Mouse (Mus musculus): ENCODE measurements at regions not wholly inside any gene's neighbourhood (a gene's known extent, or its start where the extent isn't known, plus 50 kb on each side); places are given as distances from the start of the nearest gene placed in this dataset.

DNA sequence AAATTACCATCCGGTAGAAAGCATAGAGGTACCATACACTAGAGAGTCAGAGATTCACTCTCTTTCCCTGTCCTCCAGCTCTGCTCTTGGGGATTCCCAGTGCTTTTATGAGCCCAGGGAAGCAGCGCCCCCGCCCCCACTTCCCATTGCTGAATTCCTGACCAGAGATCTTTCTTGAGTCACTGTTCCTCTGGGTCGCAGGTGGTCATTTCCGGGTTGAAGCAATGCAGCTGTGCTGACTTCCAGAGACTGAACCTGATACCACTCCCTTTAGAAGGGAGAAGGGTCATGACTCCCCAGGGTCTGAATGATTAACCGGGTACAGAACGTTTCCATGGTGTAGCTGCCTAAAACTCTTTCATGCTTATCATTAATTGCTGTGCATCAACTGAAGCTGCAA lies 128.9 kb downstream of the Cd83 start:
- DNase-seq (ENCODE audit: low spot score in 2 of 2), result no peak

DNA sequence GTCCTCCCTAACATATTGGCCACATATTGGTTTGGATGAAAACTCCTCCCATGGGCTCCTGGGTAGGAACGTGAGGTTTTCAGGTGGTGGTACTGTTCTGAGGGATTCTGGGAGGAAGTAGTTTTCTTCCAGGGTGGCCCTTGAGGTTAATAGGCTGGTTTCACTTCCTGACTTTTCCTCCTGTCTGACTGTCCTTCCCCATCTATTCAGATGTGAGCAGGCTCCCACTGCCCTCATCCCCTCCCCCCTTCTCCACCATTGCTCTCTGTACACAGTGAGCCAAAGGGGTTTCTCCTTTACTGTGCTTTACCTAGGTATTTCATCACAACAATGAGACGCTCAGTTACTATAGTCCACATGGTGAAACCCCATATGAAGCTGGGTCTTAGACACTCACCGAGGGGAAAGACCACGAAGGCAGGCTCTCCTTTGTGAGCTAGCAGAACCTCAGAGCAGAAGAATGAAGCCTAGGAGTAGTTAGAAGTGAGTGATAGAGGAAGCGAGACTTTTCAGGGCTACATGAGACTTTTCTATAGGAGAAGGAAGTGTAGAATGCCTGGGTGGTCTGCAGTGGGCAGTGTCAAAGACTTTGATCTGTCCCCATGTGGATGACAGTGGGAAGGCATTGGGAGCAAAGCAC lies 135.3 kb downstream of the Cd83 start:
- DNase-seq (ENCODE audit: low spot score in 2 of 2), result no peak

DNA sequence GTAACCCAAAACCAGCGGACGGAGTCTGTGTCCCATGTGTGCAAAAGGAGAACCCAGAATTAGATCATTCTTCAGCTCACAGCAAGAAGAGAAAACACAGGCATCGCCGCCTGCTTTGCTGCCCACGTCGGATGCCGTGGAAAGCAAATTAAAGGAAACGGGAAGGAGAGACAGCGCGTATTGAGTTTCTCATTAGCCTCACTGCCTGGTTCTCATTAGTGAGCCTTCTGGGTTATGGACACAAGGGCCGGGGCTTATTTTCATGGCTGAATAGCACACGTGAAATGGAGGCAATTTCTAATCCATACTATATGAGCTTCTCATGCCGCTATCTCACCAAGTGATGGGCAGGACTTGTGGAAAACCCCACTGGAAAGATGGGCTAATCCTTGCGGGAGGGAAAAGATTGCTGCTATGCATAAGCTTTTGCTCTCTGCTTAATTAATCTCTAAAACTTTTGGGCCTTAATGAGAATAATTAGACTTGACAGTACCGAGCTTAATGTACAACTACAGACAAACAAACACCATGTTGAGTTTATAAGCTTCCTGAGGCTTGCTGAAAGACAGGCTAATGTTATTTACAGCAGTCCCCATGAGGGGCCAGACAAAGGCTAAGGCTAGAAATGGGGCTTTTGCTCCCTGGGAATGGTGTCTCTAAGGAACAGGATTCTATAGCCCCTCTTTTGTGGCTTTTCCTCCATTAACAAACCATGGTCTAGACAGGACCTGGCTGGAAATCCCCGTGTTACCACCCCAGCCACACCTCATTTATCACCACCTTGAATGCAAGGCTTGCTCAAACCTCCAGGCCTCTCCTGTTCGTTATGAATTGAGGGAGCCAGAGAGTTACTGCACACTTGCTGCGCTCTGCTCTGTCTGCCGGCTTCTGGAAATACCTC lies 145.8 kb downstream of the Cd83 start:
- no peak for DNase-seq (ENCODE audit: low spot score in 2 of 2)

DNA sequence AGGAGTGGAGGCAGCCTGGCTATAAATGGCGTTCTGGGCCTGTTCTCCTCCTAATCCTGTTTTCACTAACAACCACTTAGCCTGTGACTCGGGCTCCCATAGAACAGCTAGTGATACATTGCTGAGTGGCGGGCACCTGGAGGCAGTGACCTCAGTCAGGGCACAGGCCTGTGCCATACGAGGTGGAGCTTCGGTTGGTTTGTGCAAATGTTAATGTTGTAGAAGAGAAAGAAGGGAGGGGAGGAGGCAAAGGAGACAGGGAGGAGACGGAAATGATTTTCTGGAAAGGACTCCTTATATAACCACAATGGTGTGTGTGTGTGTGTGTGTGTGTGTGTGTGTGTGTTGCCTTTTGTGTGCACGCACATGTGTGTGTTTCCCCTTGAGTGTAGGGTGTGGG lies 148.4 kb downstream of the Cd83 start:
- no peak for DNase-seq (ENCODE audit: low spot score in 2 of 2)

DNA sequence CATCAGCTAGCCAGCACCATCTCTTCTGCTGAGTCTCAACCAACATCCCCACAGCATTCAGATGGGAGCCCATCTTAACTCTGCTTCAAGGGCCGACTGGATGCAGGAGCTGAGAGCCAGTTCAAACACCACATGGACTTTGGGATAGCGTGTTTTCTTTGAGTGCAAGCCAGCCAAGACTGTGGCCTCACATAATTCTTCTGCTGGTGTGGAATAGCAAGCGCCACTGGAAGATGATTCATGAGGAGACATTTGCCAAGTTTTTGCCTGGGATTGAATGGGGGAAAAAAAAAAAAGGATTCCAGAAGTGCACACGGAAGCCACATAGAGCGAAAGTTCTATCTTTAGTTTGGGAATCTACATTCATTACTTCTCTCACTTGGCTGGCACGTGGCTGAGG lies 150.7 kb downstream of the Cd83 start:
- no peak for DNase-seq (ENCODE audit: low spot score in 2 of 2)

DNA sequence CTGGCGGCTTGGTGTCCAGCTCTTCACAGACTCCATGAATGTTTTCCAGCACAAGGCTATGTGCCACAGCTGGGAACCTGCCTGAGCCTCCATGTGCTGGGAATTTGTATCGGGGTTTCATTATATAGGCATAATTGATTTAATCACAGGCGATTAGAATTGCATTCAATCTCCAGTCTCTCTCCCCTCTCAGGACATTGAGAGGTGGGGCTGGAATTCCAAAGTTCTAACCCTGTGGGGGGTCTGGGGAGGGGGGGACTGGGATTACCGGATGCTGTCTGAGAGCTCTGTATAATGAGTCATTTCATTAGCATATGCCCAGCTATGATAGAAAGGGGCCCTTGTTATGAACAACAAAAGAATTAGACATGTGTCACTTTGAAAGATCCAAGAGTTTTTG lies 151.9 kb downstream of the Cd83 start:
- DNase-seq (ENCODE audit: low spot score in 2 of 2), result no peak

DNA sequence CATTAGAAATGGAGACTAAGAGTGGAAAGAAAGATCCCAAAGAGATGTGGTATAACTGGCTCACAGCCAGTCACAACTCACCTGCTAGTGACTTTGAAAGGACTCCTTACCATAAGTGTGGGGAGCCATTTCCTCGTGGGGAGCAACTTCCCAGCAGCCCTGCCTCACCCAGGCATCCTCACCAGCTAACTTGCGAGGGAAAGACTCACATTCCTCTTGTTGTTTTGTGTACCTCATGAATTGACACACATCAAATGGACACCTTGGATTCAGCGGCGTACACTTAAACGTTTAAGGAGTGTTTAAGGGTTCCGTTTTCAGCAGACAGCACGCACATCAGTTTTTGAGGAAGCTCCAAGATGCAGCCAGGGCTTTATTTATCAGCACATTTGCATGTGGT lies 154.0 kb downstream of the Cd83 start:
- no peak for DNase-seq (ENCODE audit: low spot score in 2 of 2)

DNA sequence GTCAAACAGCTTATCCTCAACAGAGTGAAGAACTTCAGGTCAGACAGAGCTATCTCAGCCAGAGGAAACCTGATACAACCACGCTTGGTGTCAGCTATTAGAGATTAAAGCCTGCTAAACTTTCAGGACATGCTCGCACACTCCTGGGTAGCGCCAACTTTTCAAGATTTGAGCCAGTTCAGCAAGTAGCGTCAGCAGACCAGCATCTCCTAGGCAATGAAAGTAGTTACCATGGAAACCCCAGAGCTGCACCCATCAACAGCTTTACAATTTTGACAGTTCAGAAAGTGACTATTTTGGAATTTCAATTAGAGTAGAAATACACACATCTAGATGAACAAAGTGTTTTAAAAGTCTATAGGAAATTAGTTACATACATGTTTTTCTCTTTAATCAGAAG lies 154.8 kb downstream of the Cd83 start:
- DNase-seq (ENCODE audit: low spot score in 2 of 2), result no peak

DNA sequence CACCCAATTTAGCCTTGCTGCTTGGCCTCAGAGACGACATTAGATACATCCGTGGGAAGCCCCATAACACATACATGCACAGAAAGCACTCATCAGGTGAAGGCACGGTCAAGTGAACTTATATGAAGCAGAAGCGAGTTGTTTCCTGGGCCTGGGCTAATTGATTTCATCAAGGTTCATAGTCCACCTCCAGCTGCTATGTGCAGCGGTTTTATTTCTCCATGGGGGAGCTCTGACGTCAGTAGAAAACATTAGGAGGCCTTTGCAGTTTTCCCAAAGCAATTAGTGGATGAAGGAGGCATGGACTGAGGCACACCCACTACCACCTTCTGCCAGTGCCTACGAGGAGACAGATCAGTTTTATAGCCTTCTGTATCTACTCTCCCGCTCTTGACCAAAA lies 157.2 kb downstream of the Cd83 start:
- no peak for DNase-seq (ENCODE audit: low spot score in 2 of 2)

DNA sequence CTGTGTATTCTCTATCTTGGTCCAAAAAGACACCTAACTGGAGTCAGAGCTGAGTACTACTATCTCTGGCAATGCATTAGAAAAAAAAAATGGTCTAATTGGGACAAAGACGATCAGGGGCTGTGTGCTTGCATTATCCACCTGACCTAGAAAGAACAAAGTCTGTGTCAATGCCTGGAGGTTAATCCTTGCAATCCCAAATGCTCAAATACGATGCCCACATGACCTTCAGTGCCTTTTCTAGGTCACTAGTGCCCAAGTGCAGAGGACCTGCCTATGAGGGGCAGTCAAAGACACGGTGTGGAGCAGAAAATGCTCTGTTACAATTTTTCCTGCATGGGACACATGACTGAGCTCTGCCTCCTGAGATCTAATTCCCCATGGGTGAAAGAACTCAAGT lies 164.0 kb downstream of the Cd83 start:
- no peak for DNase-seq (ENCODE audit: low spot score in 2 of 2)

DNA sequence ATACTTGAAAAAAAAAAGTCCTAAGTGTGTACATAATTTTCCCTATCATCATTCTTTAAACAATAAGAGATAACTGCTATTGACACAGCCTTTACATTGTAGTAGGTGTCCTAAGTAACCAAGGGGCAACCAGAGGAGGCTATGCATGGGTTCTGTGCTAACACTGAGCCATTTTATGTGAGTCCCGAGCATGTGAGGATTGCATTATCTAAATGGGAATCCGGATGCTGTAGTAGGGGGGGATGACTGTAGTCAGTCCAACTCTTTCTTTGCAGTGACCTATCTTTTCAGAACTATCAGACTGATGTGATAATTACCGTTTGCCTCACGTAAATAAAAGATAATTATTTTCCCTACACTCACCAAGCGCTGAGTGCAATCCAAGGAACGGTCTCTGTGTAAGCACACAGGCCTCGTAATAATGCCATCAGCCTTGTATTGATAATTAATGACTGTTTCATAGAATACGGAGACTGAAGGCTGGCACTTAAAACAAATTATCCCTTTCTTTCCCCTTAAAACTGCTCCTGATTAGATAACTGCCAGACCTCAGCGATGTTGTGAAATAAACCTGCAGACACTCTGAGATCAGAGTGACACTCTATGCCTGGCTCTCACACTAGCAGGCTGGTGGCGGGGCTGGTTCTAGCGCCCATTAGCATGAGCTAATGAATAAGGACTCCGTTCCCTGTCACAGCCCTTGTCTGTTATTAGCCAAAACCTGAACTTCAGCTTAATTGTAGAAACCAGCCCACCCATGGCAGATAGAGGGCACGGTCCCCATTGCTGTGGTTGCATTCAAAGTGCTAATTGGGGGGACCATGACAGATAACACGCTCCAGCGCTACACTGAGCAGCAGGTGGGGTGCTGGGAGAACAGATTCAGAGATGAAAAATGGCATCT lies 165.4 kb downstream of the Cd83 start:
- DNase-seq (ENCODE audit: low spot score in 2 of 2), result no peak

DNA sequence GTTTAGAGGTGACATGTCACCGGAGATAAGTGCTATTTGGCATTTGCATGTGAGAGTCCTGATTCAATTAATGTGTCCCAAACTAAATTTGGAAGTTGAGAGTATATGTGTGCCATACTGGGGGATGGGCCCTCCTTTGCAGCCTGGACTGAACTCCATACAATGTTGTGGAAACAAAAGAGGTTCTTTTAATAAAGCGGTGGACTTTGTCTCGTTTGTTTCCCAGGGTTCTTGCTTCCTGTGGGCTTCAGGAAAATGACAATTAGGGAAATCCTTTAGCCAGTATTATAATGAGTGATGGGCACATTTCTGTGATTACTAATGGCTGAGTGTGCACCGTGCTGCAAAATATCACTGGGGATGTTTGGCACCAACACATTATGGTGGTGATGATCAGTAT lies 167.9 kb downstream of the Cd83 start:
- DNase-seq (ENCODE audit: low spot score in 2 of 2), result no peak

DNA sequence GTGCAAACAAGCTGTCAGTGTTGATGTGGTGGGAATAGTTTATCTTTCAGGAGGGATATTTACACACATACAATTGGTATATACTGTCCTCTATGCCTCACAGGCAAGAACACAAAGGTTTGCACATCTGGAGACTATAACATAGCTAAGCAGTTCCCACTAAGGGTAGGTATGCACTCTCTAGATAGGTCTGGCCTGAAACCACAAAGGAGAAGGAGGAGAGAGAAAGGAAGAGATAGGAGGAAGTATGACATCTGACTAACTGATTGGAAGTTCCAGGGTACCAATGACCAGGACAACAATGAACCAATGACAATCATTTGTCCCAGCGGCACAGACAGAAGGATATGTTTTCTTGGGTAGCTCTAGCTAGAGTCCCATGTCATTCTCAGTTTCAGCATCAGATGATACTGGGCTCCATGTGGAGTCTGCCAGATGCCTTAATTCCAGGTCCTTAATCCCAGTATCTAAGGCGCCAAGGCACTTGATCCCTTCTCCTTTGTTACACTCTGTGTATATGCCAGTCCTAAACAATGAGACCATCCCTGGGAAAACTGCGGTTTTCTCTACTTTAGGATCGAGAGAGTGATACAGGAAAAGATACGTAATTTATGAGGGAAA lies 168.5 kb downstream of the Cd83 start:
- no peak for DNase-seq (ENCODE audit: low spot score in 2 of 2)

DNA sequence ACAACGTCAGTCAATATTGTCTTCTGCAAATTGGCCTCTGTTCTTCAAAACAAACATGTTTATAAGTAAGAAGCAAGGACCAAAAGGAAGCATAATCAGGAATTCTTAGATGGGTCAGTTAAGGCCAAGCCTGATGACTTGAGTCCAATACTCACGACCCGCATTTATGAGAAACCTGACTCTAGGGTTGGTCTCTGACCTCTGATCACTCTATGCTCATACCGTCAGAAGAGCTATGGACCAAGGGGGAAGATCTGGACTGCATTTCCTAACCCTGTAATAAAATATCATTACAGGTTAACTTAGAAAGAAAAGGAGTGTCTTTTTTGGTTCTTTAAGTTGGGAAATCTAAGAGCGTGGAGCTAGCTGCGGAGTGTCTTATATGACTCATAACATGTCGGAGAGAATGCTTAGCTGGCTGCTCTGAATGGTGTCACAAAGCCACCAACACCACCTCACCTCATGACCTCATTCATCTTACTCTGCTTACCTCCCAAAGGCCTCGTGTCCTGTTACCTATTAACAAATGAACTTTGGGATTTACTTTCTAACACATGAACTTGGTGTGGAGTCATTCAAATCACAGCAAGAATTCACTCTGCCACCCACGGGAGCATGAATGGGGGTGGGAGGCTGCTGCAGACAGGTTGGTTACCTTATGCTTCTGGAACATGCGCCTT lies 170.3 kb downstream of the Cd83 start:
- no peak for DNase-seq (ENCODE audit: low spot score in 2 of 2)

DNA sequence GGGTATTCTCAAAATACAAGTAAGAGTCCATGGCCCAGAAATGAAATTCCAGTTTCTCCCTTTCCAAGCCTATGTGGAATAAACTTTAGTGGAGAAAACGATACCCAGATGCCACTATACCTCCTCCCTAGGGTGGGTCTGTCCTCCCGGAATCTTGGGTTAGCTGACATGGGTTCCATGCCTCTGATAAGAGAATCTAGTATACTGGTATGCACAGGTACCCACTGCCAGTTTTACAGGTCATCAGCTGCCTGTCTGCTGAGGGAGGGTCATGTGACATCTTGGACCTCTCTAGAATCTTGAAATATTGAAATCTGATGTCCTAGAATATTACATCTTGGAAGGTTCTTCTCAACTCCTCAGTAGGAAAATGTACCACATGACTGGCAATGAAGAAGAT lies 172.5 kb downstream of the Cd83 start:
- DNase-seq (ENCODE audit: low spot score in 2 of 2), result no peak

DNA sequence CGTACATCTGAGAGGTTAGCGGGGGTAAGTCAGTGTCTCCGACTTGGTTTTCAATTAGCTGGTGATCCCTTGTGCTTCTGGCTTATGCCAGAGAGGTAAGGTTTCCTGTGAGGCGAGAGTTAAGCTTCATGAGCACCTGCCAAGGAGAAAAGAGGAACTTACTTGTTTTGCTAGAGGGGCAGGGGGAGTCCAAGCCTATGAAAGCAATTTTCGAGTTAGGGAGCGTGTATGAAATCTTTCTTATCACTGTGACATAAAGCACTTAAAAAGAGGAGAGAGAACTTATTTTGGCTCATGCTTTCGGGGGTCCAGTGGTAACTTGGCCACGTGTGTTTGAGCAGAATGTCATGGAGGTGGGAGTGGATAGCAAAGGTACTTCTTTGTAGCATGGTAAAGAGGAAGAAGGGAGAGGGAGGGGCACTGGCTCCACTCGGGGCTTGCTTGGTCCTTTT lies 174.6 kb downstream of the Cd83 start:
- DNase-seq (ENCODE audit: low spot score in 2 of 2), result peak in 1 of 2 experiments; percentile 66

DNA sequence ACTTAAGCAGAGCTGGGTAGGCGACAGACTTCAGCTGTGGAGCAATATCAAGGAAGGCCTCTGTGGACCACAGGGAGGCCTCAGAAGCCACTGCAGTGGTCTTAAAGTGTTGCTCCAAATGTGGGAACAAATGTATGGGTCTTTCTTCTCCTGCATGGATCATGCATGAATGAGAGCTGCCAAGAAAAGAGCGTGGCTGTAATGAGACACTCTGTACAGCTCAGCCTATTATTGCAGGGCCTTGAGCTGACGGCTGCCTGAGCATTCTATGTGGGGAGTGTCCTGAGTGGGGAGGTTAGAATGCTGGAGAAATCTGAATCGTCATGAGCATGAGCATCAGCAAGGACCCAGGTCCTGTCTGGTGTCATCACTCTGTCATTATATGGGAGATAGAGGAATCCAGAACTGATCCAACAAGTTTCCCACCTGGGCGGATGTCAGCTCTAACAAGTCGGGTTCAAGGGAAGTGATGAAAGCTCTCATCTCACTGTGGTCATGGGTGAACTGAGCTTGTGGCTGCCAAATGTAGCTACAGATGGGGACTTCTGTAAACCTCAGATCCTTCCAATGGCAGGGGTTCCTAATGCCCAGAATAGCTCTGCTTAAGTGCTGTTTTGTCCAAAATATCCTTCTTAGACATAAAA lies 176.6 kb downstream of the Cd83 start:
- DNase-seq (ENCODE audit: low spot score in 2 of 2), result peak in 1 of 2 experiments; percentile 30

DNA sequence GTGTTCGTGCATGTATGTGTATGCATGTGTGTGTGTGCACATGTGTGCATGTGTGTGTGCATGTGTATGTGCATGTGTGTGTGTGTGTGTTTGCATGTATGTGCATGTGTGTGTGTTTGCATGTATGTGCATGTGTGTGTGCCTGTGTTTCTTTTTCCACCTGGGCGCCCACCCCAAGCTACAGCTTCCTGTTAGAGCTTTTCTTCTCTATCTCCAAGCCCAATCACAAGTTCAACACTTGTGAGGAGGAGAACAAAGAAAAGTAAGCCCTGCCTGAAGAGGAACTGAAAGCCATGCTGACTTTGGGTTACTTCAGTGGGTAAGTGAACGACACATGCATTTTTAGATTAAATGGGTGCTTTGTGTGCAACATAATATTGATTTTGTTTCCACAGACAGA lies 177.4 kb downstream of the Cd83 start:
- DNase-seq (ENCODE audit: low spot score in 2 of 2), result peak in 1 of 2 experiments; percentile 55

DNA sequence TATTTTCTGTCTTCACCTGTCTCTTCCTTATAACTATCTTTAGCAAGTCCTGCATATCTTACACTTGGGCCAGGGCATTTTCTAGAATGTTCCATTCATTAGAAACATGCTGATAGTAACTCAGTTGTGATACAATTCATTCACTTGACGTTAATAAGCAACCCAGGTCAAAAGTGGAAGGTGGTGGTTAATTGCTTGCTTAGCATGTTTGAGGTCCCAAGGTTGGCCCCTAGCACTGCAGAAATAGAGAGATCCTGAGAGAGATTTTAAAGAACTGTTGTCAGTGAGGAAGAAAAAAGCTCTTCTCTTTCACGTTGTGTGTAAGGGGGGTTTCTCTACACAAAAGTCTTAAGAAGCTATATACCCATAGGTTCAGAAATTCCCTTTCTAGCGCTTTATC lies 178.7 kb downstream of the Cd83 start:
- no peak for DNase-seq (ENCODE audit: low spot score in 2 of 2)

DNA sequence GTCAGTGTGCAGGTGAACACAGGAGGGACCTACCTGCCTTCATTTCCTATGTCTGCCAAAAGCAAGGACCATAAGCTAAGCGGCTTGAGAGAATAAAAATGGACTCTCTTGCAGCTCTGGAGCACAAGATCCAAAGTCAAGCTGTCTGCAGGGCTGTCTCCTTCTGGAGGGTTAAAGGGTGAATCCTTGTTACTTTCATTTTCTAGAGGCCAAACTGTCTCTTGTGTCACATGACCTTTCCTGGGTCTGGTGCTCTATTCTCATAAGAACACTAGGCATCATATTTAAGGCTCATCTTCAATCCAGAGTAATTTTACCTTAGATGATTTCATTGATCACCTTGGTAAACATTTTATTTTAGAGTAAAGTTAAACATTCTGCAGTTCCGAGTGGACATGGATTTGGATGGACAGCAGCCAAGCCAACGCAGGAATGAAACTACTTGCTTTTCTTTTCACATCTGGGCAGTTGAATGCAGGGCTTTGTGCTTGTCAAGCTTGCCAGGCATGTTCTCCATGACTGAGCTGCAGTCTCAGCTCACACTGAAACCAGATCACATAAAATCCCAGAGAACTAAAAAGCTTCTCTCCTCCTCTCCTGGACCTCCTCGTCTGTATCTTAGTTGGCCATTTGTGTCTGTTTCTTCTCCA lies 180.8 kb downstream of the Cd83 start:
- DNase-seq (ENCODE audit: low spot score in 2 of 2), result no peak
